Mouse (Mus musculus) midbrain, embryonic 12.5 days (tissue): Measurements from ENCODE around the gene Agtpbp1. TPM values are rescaled to one million over a fixed set of nuclear protein-coding genes. Genes with fewer than 3 reads are reported as not detected.

ENCODE experiments used
- ATAC-seq: fragments of 200-750 bp; cut with Nextera tagmentation; 2 replicates; pipeline ENCODE4 v1.8.0; 2017; ENCODE audit warnings: low read depth, moderate TSS enrichment, moderate library complexity; ENCODE audit not compliant: low FRiP score
- H3K27ac ChIP-seq: fragments of 300-500 bp; sonication (generic); replicated peaks from 2 replicates; pipeline ENCODE4 v1.5.1; 2016; ENCODE audit warnings: mild to moderate bottlenecking
- H3K27me3 ChIP-seq: fragments of 300-500 bp; sonication (generic); 2 replicates; pipeline ENCODE4 v1.6.1; 2016; ENCODE audit warnings: mild to moderate bottlenecking
- H3K36me3 ChIP-seq: fragments of 300-500 bp; sonication (generic); 2 replicates; pipeline ENCODE4 v1.6.1; 2016
- H3K4me1 ChIP-seq: fragments of 300-500 bp; sonication (generic); 2 replicates; pipeline ENCODE4 v1.6.1; 2016
- H3K4me2 ChIP-seq: fragments of 300-500 bp; sonication (generic); replicated peaks from 2 replicates; pipeline ENCODE4 v1.6.1; 2016; ENCODE audit warnings: mild to moderate bottlenecking, moderate library complexity
- H3K4me3 ChIP-seq: fragments of 300-500 bp; sonication (generic); 2 replicates; pipeline ENCODE4 v1.5.1; 2016; ENCODE audit warnings: mild to moderate bottlenecking
- H3K9ac ChIP-seq: fragments of 300-500 bp; sonication (generic); replicated peaks from 2 replicates; pipeline ENCODE4 v1.6.1; 2016; ENCODE audit warnings: mild to moderate bottlenecking, moderate library complexity
- H3K9me3 ChIP-seq: fragments of 300-500 bp; sonication (generic); 2 replicates; pipeline ENCODE4 v1.6.1; 2016; ENCODE audit warnings: mild to moderate bottlenecking
- WGBS: fragments of 180-500 bp; shearing (Covaris S2); methylation state at CpG from one replicate; pipeline ENCODE4 v1.1.7; 2016; 5-methylcytosine and 5-hydroxymethylcytosine counted together
- polyA plus RNA-seq: library from polyadenylated mRNA; unstranded; fragments of >200 nt; fragmentation: Nextera tagmentation; extraction: Ambion mirVana; gene quantifications from 2 replicates; pipeline ENCODE4 v1.2.1, GENCODE M21; 2016

The Agtpbp1 gene
- polyA plus RNA-seq, 1 experiment from 2014 or later: 29.5 TPM

- ATAC-seq: no peak
- no peaks in the 10 kb centered on the region for H3K36me3 ChIP-seq
- H3K4me2 ChIP-seq: no peak overlapping the region
- no peaks in the 10 kb centered on the region for H3K4me1 ChIP-seq
- H3K9me3 ChIP-seq: no peaks in the 10 kb centered on the region
- no peak overlapping the region for H3K27ac ChIP-seq
- H3K9ac ChIP-seq: no peak overlapping the region
- no peak overlapping the region for H3K4me3 ChIP-seq
- WGBS: 66% methylated on average over 9 of the region's 9 CpGs
- H3K27me3 ChIP-seq: 0 out of 2 replicates have a peak, but pooled peaks cover 4% of the 10 kb centered on the region
Measured at GRCm38 (mm10) chr13:59565945-59566520, 19.0 kb downstream of the Agtpbp1 start.

GRCm38 (mm10) chr13:59564923-59565322 is 20.1 kb downstream of the Agtpbp1 start:
- H3K4me2 ChIP-seq: no peak overlapping the region
- H3K9ac ChIP-seq: no peak overlapping the region
- ATAC-seq: no peak
- no peaks in the 10 kb centered on the region for H3K9me3 ChIP-seq
- no peak overlapping the region for H3K27ac ChIP-seq
- 80% methylated on average over 10 of the region's 10 CpGs for WGBS
- no peak overlapping the region for H3K4me3 ChIP-seq
- H3K27me3 ChIP-seq: 0 out of 2 replicates have a peak, but pooled peaks cover 4% of the 10 kb centered on the region
- no peaks in the 10 kb centered on the region for H3K36me3 ChIP-seq
- no peaks in the 10 kb centered on the region for H3K4me1 ChIP-seq

- Histone ChIP-seq H3K4me2 (no peak overlapping the region), H3K9me3 (no peaks in the 10 kb centered on the region)
Measured at GRCm38 (mm10) chr13:59564505-59564904, 20.5 kb downstream of the Agtpbp1 start.

GRCm38 (mm10) chr13:59562471-59562870 is 22.6 kb downstream of the Agtpbp1 start:
- 0 out of 2 replicates have a peak, but pooled peaks cover 2% of the 10 kb centered on the region for H3K4me1 ChIP-seq
- H3K4me2 ChIP-seq: no peak overlapping the region
- no peaks in the 10 kb centered on the region for H3K9me3 ChIP-seq
- H3K27ac ChIP-seq: no peak overlapping the region
- no peak overlapping the region for H3K9ac ChIP-seq
- H3K4me3 ChIP-seq: no peak overlapping the region
- ATAC-seq: no peak
- WGBS: 88% methylated on average over 2 of the region's 2 CpGs
- H3K36me3 ChIP-seq: no peaks in the 10 kb centered on the region
- peaks cover 10% of the 10 kb centered on the region; the same call in 1 of the 2 replicates for H3K27me3 ChIP-seq

More at GRCm38 (mm10) chr13:59564505-59564904, 20.5 kb downstream of the Agtpbp1 start:
- ATAC-seq: no peak
- Histone ChIP-seq H3K4me1 (no peaks in the 10 kb centered on the region), H3K36me3 (no peaks in the 10 kb centered on the region), H3K27ac (no peak overlapping the region), H3K4me3 (no peak overlapping the region), H3K27me3 (0 out of 2 replicates have a peak, but pooled peaks cover 4% of the 10 kb centered on the region), H3K9ac (no peak overlapping the region)
- 93% methylated on average over 4 of the region's 4 CpGs for WGBS

GRCm38 (mm10) chr13:59558776-59559175 is 26.3 kb downstream of the Agtpbp1 start:
- 94% methylated on average over 5 of the region's 5 CpGs for WGBS
- Histone ChIP-seq H3K36me3 (no peaks in the 10 kb centered on the region), H3K4me3 (no peak overlapping the region), H3K9me3 (no peaks in the 10 kb centered on the region), H3K4me1 (peaks cover 15% of the 10 kb centered on the region; the same call in 1 of the 2 replicates), H3K9ac (no peak overlapping the region), H3K27me3 (peaks cover 15% of the 10 kb centered on the region), H3K4me2 (no peak overlapping the region), H3K27ac (no peak overlapping the region)
- ATAC-seq: no peak

GRCm38 (mm10) chr13:59557185-59557985 is 27.6 kb downstream of the Agtpbp1 start:
- ATAC-seq: peak; percentile 90
- Histone ChIP-seq H3K9ac (peak overlapping the region; percentile 89), H3K27ac (peak overlapping the region; percentile 84), H3K36me3 (no peaks in the 10 kb centered on the region), H3K4me2 (peak overlapping the region; percentile 91), H3K9me3 (no peaks in the 10 kb centered on the region), H3K4me1 (peaks cover 15% of the 10 kb centered on the region; the same call in 1 of the 2 replicates), H3K4me3 (peak overlapping the region; percentile 88), H3K27me3 (peaks cover 11% of the 10 kb centered on the region)
- 0% methylated on average over 38 of the region's 73 CpGs for WGBS

- H3K27me3 ChIP-seq: peaks cover 11% of the 10 kb centered on the region
- ATAC-seq: peak; percentile 82
- no peaks in the 10 kb centered on the region for H3K9me3 ChIP-seq
- peak overlapping the region; percentile 89 for H3K9ac ChIP-seq
- H3K4me2 ChIP-seq: peak overlapping the region; percentile 91
- H3K36me3 ChIP-seq: no peaks in the 10 kb centered on the region
- peak overlapping the region; percentile 84 for H3K27ac ChIP-seq
- peaks cover 15% of the 10 kb centered on the region; the same call in 1 of the 2 replicates for H3K4me1 ChIP-seq
- 0% methylated on average over 32 of the region's 45 CpGs for WGBS
- peak overlapping the region; percentile 88 for H3K4me3 ChIP-seq
Measured at GRCm38 (mm10) chr13:59556670-59557069, 28.4 kb downstream of the Agtpbp1 start.

- H3K9me3 ChIP-seq: no peaks in the 10 kb centered on the region
- 84% methylated on average over 8 of the region's 8 CpGs for WGBS
- no peak for ATAC-seq
- H3K27me3 ChIP-seq: peaks cover 11% of the 10 kb centered on the region
- H3K4me3 ChIP-seq: peak overlapping the region; percentile 88; the same call in 1 of the 2 replicates
- peak overlapping the region; percentile 91 for H3K4me2 ChIP-seq
- H3K4me1 ChIP-seq: peaks cover 15% of the 10 kb centered on the region; the same call in 1 of the 2 replicates
- no peak overlapping the region for H3K27ac ChIP-seq
- no peaks in the 10 kb centered on the region for H3K36me3 ChIP-seq
- H3K9ac ChIP-seq: no peak overlapping the region
Measured at GRCm38 (mm10) chr13:59555613-59556192, 29.3 kb downstream of the Agtpbp1 start.

- Histone ChIP-seq H3K9ac (no peak overlapping the region), H3K27ac (no peak overlapping the region), H3K9me3 (no peaks in the 10 kb centered on the region), H3K4me3 (0 out of 2 replicates have a peak overlapping the region, but pooled peaks have one; percentile 1), H3K36me3 (no peaks in the 10 kb centered on the region), H3K4me1 (peaks cover 15% of the 10 kb centered on the region; the same call in 1 of the 2 replicates), H3K4me2 (peak overlapping the region; percentile 91; the same call in 1 of the 2 replicates), H3K27me3 (peaks cover 11% of the 10 kb centered on the region)
- ATAC-seq: no peak
- WGBS: 82% methylated on average over 17 of the region's 17 CpGs
Measured at GRCm38 (mm10) chr13:59554772-59555505, 30.1 kb downstream of the Agtpbp1 start.

GRCm38 (mm10) chr13:59552751-59553150 is 32.3 kb downstream of the Agtpbp1 start:
- ATAC-seq: no peak
- peaks cover 15% of the 10 kb centered on the region; the same call in 1 of the 2 replicates for H3K4me1 ChIP-seq
- no peak overlapping the region for H3K9ac ChIP-seq
- H3K4me2 ChIP-seq: no peak overlapping the region
- 74% methylated on average over 2 of the region's 2 CpGs for WGBS
- no peak overlapping the region for H3K27ac ChIP-seq
- H3K27me3 ChIP-seq: peaks cover 5% of the 10 kb centered on the region
- no peak overlapping the region for H3K4me3 ChIP-seq
- H3K36me3 ChIP-seq: no peaks in the 10 kb centered on the region
- H3K9me3 ChIP-seq: no peaks in the 10 kb centered on the region

GRCm38 (mm10) chr13:59552286-59552685 is 32.7 kb downstream of the Agtpbp1 start:
- no peaks in the 10 kb centered on the region for H3K36me3 ChIP-seq

More at GRCm38 (mm10) chr13:59552286-59552685, 32.7 kb downstream of the Agtpbp1 start:
- Histone ChIP-seq H3K9me3 (no peaks in the 10 kb centered on the region), H3K4me2 (no peak overlapping the region), H3K4me1 (peaks cover 13% of the 10 kb centered on the region; the same call in 1 of the 2 replicates), H3K4me3 (no peak overlapping the region), H3K27me3 (peaks cover 5% of the 10 kb centered on the region), H3K9ac (no peak overlapping the region), H3K27ac (no peak overlapping the region)
- WGBS: 87% methylated on average over 5 of the region's 5 CpGs
- no peak for ATAC-seq
